ENCODE assay signal across 10 mouse cellular contexts in the genomic region with DNA sequence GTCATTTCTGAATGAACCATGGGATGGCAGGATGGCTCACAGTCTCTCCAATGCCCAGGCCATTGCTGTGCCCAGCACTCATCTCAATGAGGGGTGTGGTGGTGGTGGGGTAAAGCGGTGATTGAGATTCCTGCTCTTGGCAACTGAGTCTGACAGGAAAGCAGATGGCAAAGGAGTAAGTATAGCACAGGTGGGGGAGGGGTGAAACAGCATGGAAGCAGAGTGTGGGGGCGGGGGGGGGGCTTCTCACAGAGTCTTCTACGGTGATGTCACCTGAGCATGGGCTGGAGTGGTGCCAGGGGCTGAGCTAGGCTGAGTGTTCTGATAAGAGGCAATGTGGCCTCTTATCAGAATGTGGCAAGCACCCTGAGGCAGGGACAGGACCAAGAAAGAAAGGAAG. TPM values are rescaled to one million over a fixed set of nuclear protein-coding genes. Genes with fewer than 3 reads are reported as not detected.
DNase-seq lines count a peak whose midpoint lies in the region; ATAC-seq and TF ChIP-seq lines count a peak whose summit lies in the region.
"Had no signal": no experiment of that assay in that cellular context is flagged by ENCODE, and none has a peak within 500 bp of the region (broad histone marks: within the 10 kb centered on the region; RNA-seq: fewer than 3 reads in every experiment).

No protein-coding gene starts in this region.

- TF ChIP-seq EP300 in heart, postnatal 0 days (IDR thresholded peaks at IDR 0.05; ENCODE audit: low read depth) = no peak
- TF ChIP-seq EP300 in stomach, postnatal 0 days (optimal IDR thresholded peaks at IDR 0.05) = no peak

- no peak overlapping the region for H3K9ac ChIP-seq in hindbrain, embryonic 14.5 days
- H3K9ac ChIP-seq in hindbrain, embryonic 11.5 days (ENCODE audit: low read depth, low read length) = no peak overlapping the region
- H3K9ac ChIP-seq in heart, postnatal 0 days (replicated peaks; ENCODE audit: low read depth, low read length) = no peak overlapping the region
- no peak overlapping the region for H3K9ac ChIP-seq in stomach, postnatal 0 days (ENCODE audit: low read length)
- H3K9ac ChIP-seq: limb, embryonic 15.5 days had no signal

- no peak for ATAC-seq in hindbrain, embryonic 14.5 days (ENCODE audit: low FRiP score)
- no peak for ATAC-seq in hindbrain, embryonic 11.5 days (ENCODE audit: low FRiP score)
- peak; percentile 75 for ATAC-seq in heart, postnatal 0 days (ENCODE audit: insufficient read depth, low read depth)
- no peak for ATAC-seq in stomach, postnatal 0 days (ENCODE audit: low FRiP score, low TSS enrichment)
- no peak for ATAC-seq in frontal cortex, adult (ENCODE audit: low TSS enrichment)

- no peak overlapping the region for H3K4me3 ChIP-seq in hindbrain, embryonic 14.5 days (replicated peaks; ENCODE audit: low read length)
- no peak overlapping the region for H3K4me3 ChIP-seq in hindbrain, embryonic 11.5 days (ENCODE audit: low read depth, low read length)
- no peak overlapping the region for H3K4me3 ChIP-seq in heart, postnatal 0 days (ENCODE audit: low read depth, low read length)
- H3K4me3 ChIP-seq in stomach, postnatal 0 days (ENCODE audit: low read depth, low read length) = no peak overlapping the region
- H3K4me3 ChIP-seq: limb, embryonic 15.5 days had no signal

- 43% methylated on average over 2 of the region's 3 CpGs for WGBS in hindbrain, embryonic 14.5 days
- WGBS in hindbrain, embryonic 11.5 days = 52% methylated on average over 3 of the region's 3 CpGs
- 11% methylated on average over 3 of the region's 3 CpGs for WGBS in heart, postnatal 0 days
- 55% methylated on average over 3 of the region's 3 CpGs for WGBS in stomach, postnatal 0 days

- no peak overlapping the region for H3K4me2 ChIP-seq in hindbrain, embryonic 14.5 days (replicated peaks)
- H3K4me2 ChIP-seq in hindbrain, embryonic 11.5 days (replicated peaks; ENCODE audit: low read depth, low read length) = no peak overlapping the region
- H3K4me2 ChIP-seq in heart, postnatal 0 days (ENCODE audit: low read depth, low read length) = no peak overlapping the region
- no peak overlapping the region for H3K4me2 ChIP-seq in stomach, postnatal 0 days (replicated peaks; ENCODE audit: low read depth)
- H3K4me2 ChIP-seq: limb, embryonic 15.5 days had no signal

- 0 out of 2 replicates have a peak, but pooled peaks cover 15% of the 10 kb centered on the region for H3K4me1 ChIP-seq in hindbrain, embryonic 14.5 days (replicated peaks; ENCODE audit: control insufficient read depth, insufficient read depth, low read length)
- H3K4me1 ChIP-seq in hindbrain, embryonic 11.5 days (replicated peaks; ENCODE audit: control insufficient read depth, insufficient read depth, low read length) = no peaks in the 10 kb centered on the region
- peaks cover 34% of the 10 kb centered on the region for H3K4me1 ChIP-seq in heart, postnatal 0 days (ENCODE audit: control insufficient read depth, insufficient read depth)
- H3K4me1 ChIP-seq in stomach, postnatal 0 days (replicated peaks; ENCODE audit: control insufficient read depth, insufficient read depth) = peaks cover 13% of the 10 kb centered on the region

- no peaks in the 10 kb centered on the region for H3K36me3 ChIP-seq in hindbrain, embryonic 14.5 days (replicated peaks; ENCODE audit: control insufficient read depth, insufficient read depth)
- H3K36me3 ChIP-seq in hindbrain, embryonic 11.5 days (ENCODE audit: control insufficient read depth, insufficient read depth, low read length) = no peaks in the 10 kb centered on the region
- no peaks in the 10 kb centered on the region for H3K36me3 ChIP-seq in heart, postnatal 0 days (replicated peaks; ENCODE audit: control insufficient read depth, insufficient read depth, low read length)
- no peaks in the 10 kb centered on the region for H3K36me3 ChIP-seq in stomach, postnatal 0 days (ENCODE audit: control insufficient read depth, insufficient read depth, low read length)
- H3K36me3 ChIP-seq: limb, embryonic 15.5 days had no signal

- TF ChIP-seq CTCF in heart, postnatal 0 days (IDR thresholded peaks at IDR 0.05; ENCODE audit: low read depth) = no peak
- TF ChIP-seq CTCF in stomach, postnatal 0 days (IDR thresholded peaks at IDR 0.05; ENCODE audit: low read depth) = no peak

- H3K9me3 ChIP-seq in hindbrain, embryonic 14.5 days (ENCODE audit: control insufficient read depth, low read length) = no peaks in the 10 kb centered on the region
- no peaks in the 10 kb centered on the region for H3K9me3 ChIP-seq in hindbrain, embryonic 11.5 days (ENCODE audit: control insufficient read depth, low read length)
- no peaks in the 10 kb centered on the region for H3K9me3 ChIP-seq in heart, postnatal 0 days (replicated peaks; ENCODE audit: control insufficient read depth, low read length)
- H3K9me3 ChIP-seq in stomach, postnatal 0 days (ENCODE audit: control insufficient read depth, low read length) = no peaks in the 10 kb centered on the region
- H3K9me3 ChIP-seq: limb, embryonic 15.5 days had no signal

- no peaks in the 10 kb centered on the region for H3K27me3 ChIP-seq in hindbrain, embryonic 14.5 days (ENCODE audit: control insufficient read depth, insufficient read depth, low read length)
- H3K27me3 ChIP-seq in hindbrain, embryonic 11.5 days (ENCODE audit: control insufficient read depth, insufficient read depth, low read length) = no peaks in the 10 kb centered on the region; the same call in 1 of the 2 replicates
- no peaks in the 10 kb centered on the region for H3K27me3 ChIP-seq in heart, postnatal 0 days (ENCODE audit: control insufficient read depth, insufficient read depth, low read length)
- no peaks in the 10 kb centered on the region for H3K27me3 ChIP-seq in stomach, postnatal 0 days (ENCODE audit: control insufficient read depth, insufficient read depth, low read length)
- H3K27me3 ChIP-seq: limb, embryonic 15.5 days had no signal

- DNase-seq in hindbrain, embryonic 14.5 days (ENCODE audit: low spot score) = peak; percentile 37
- no peak for DNase-seq in hindbrain, embryonic 11.5 days (ENCODE audit: low spot score)
- DNase-seq in urinary bladder, adult 2 months (ENCODE audit: low spot score) = peak; percentile 18
- no peak for DNase-seq in urinary bladder, postnatal 25 days (ENCODE audit: low spot score)
- peak; percentile 51 for DNase-seq in heart, postnatal 0 days (ENCODE audit: low spot score)
- DNase-seq in stomach, postnatal 0 days (ENCODE audit: low spot score) = peak; percentile 58
- no peak for DNase-seq in embryo, embryonic 9.5 days (ENCODE audit: extremely low spot score)
- DNase-seq: adrenal gland, postnatal 10 days had no signal

- H3K27ac ChIP-seq in hindbrain, embryonic 14.5 days = no peak overlapping the region
- H3K27ac ChIP-seq in hindbrain, embryonic 11.5 days (ENCODE audit: low read depth, low read length) = no peak overlapping the region
- H3K27ac ChIP-seq in heart, postnatal 0 days (ENCODE audit: low read depth) = peak overlapping the region; percentile 52
- no peak overlapping the region for H3K27ac ChIP-seq in stomach, postnatal 0 days (replicated peaks)
- H3K27ac ChIP-seq: limb, embryonic 15.5 days had no signal

RNA-seq across cellular contexts. Expression of gene Neurl1b, which starts 52.6 kb away (rescaled TPM):
- polyA plus RNA-seq in hindbrain, embryonic 14.5 days (2014; fragmentation: Nextera tagmentation; extraction: Ambion mirVana) = 1.9 and 2.1 TPM in 2 replicates
- 0.25 and 0.79 TPM in 2 replicates for polyA plus RNA-seq in hindbrain, embryonic 11.5 days (2014; fragmentation: Nextera tagmentation; extraction: Ambion mirVana)
- 7.9 and 11.1 TPM in 2 replicates for polyA plus RNA-seq in urinary bladder, adult 2 months (2012; rRNA removed)
- total RNA-seq in heart, postnatal 0 days (2014; rRNA removed; ENCODE audit: low replicate concordance) = 66.1 and 143 TPM in 2 replicates
- 1.2 and 1.6 TPM in 2 replicates for polyA plus RNA-seq in heart, postnatal 0 days (2015; fragmentation: Nextera tagmentation; extraction: Ambion mirVana)
- polyA plus RNA-seq in stomach, postnatal 0 days (2015; fragmentation: Nextera tagmentation; extraction: Ambion mirVana) = 1.1 and 1.4 TPM in 2 replicates

Comparison
In these comparisons a context has a peak if more than half of its experiments do, and no peak if none do; other contexts are left out.
1. DNase-seq: peak in hindbrain, embryonic 14.5 days (single experiment), urinary bladder, adult 2 months (single experiment), heart, postnatal 0 days (single experiment) and stomach, postnatal 0 days (single experiment); none in hindbrain, embryonic 11.5 days (single experiment), urinary bladder, postnatal 25 days (single experiment) and embryo, embryonic 9.5 days (single experiment).